Mouse (Mus musculus): ENCODE measurements around the gene Nkx1-1. TPM values are rescaled to one million over a fixed set of nuclear protein-coding genes. Genes with fewer than 3 reads are reported as not detected.
A peak's percentile ranks its signal among the peaks of the same experiment; 100 is the strongest.

Nkx1-1 gene
- polyA plus RNA-seq, 2 experiments: not detected

DNA sequence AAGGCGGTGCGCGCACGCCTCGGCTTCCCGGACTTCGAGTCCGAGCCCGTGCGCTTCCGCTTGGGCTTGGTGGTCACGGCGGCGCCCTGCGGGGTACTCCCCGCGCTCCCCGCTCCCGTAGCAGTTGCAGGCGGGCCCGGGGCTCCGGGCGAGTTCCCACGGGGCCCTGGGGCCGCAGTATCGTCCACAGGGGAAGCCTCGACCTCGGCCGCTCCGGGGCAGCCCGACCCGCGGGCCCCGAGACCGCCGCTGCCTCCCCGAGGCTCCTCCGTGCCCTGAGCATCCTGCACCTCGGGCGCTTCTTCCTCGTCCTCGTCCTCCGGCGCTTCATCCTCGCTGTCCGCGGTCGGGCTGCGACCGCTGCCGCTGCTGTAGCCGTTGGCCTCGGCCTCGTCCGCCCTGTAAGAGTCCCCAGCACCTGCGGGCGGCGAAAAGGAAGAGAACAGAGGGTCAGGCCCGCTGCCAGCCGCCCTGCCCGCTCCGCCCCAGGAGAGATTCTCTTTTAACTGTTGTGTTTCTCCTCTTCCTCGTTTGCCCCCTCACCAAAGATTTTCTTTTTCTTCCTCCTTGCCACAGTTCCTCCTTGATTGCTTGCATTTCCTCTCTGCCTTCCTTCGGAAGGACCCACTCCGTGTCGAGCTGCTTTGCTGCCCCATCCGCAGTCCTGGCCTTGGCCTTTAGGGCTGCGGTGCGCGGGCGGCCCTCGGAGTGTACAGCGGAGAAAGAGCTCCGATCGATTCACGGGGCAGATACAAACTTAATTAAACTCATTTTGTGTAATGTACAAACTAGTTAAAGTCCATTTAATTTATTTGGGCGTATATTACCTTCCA, 2.4 kb downstream of the Nkx1-1 start:
- H3K4me2 ChIP-seq (ENCODE audit: low read depth): no peak overlapping the region
- H3K9me3 ChIP-seq (ENCODE audit: control insufficient read depth, low read length): no peaks in the 10 kb centered on the region
- 1% methylated on average over 74 of the region's 77 CpGs for WGBS (ENCODE audit: insufficient replicate concordance)
- H3K9ac ChIP-seq (replicated peaks): no peak overlapping the region
- H3K27ac ChIP-seq: no peak overlapping the region
- no peaks in the 10 kb centered on the region for H3K36me3 ChIP-seq (replicated peaks; ENCODE audit: control insufficient read depth, insufficient read depth, low read depth)
- H3K4me1 ChIP-seq (replicated peaks; ENCODE audit: control insufficient read depth in 2 of 2, insufficient read depth in 2 of 2, low read length in 1 of 2): no peaks in the 10 kb centered on the region
- no peak for ATAC-seq (ENCODE audit: insufficient read depth)
- peaks cover 83% of the 10 kb centered on the region for H3K27me3 ChIP-seq (ENCODE audit: control insufficient read depth, insufficient read depth, low read length)
- peak overlapping the region in 1 of 2 experiments; percentile 4; a peak in 1 of 4 replicates for H3K4me3 ChIP-seq (ENCODE audit: insufficient read depth in 1 of 2, low read depth in 2 of 2, low read length in 2 of 2)
- TF ChIP-seq CTCF (IDR thresholded peaks at IDR 0.05; ENCODE audit: low read depth) (no peak), EP300 (IDR thresholded peaks at IDR 0.05; ENCODE audit: low read depth) (no peak)
- DNase-seq (ENCODE audit: low read depth in 3 of 3, low spot score in 3 of 3): no peak

DNA sequence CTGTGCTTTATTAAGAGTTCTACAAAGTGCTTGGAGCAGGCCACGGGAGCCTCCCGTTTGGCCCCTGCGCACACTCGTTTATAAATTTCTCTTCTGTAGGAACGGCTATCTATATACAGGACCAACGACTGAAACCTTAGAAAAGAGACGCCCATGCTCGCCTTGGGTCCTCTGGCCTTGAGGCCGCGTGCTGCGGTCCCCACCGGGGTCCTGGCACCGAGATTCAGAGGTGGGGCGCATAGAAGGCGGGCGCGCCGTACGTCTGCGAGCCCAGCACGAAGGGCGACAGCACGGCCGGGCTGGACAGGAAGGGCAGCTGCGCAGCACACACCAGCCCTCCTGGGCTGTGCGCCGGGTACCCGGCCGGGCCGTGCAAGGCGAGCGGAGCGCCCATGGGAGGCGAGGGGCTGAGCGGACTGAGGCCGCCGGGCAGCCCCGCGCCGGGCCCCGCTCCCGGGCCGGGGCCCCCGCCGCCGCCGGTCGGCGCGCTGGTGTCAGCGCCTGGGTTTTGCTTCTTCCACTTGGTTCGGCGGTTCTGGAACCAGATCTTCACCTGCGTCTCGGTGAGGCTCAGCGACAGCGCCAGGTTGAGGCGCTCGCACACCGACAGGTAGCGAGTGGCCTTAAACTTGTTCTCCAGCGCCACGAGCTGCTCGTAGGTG, 3.1 kb downstream of the Nkx1-1 start:
- no peaks in the 10 kb centered on the region for H3K4me1 ChIP-seq (replicated peaks; ENCODE audit: control insufficient read depth in 2 of 2, insufficient read depth in 2 of 2, low read length in 1 of 2)
- H3K36me3 ChIP-seq (replicated peaks; ENCODE audit: control insufficient read depth, insufficient read depth, low read depth): no peaks in the 10 kb centered on the region
- no peak overlapping the region for H3K9ac ChIP-seq (replicated peaks)
- H3K27ac ChIP-seq: no peak overlapping the region
- H3K9me3 ChIP-seq (ENCODE audit: control insufficient read depth, low read length): no peaks in the 10 kb centered on the region
- no peak overlapping the region for H3K4me2 ChIP-seq (ENCODE audit: low read depth)
- ATAC-seq (ENCODE audit: insufficient read depth): no peak
- peak overlapping the region in 1 of 2 experiments; percentile 4; a peak in 1 of 4 replicates for H3K4me3 ChIP-seq (ENCODE audit: insufficient read depth in 1 of 2, low read depth in 2 of 2, low read length in 2 of 2)
- H3K27me3 ChIP-seq (ENCODE audit: control insufficient read depth, insufficient read depth, low read length): peaks cover 75% of the 10 kb centered on the region
- WGBS (ENCODE audit: insufficient replicate concordance): 1% methylated on average over 64 of the region's 64 CpGs
- no peak for DNase-seq (ENCODE audit: low read depth in 3 of 3, low spot score in 3 of 3)
- no peak for TF ChIP-seq CTCF (IDR thresholded peaks at IDR 0.05; ENCODE audit: low read depth)
- TF ChIP-seq EP300 (IDR thresholded peaks at IDR 0.05; ENCODE audit: low read depth): no peak

- ATAC-seq (ENCODE audit: insufficient read depth): no peak
These were observed 3.7 kb downstream of the Nkx1-1 start for GRCm38 (mm10) chr5:33430106-33430505.

GRCm38 (mm10) chr5:33427461-33427860, 6.3 kb downstream of the Nkx1-1 start:
- TF ChIP-seq CTCF (IDR thresholded peaks at IDR 0.05; ENCODE audit: low read depth) (no peak), EP300 (IDR thresholded peaks at IDR 0.05; ENCODE audit: low read depth) (no peak)
- peaks cover 43% of the 10 kb centered on the region for H3K27me3 ChIP-seq (ENCODE audit: control insufficient read depth, insufficient read depth, low read length)
- ATAC-seq (ENCODE audit: insufficient read depth): no peak

More at GRCm38 (mm10) chr5:33430106-33430505, 3.7 kb downstream of the Nkx1-1 start:
- 4% methylated on average over 16 of the region's 16 CpGs for WGBS (ENCODE audit: insufficient replicate concordance)
- Histone ChIP-seq H3K9me3 (ENCODE audit: control insufficient read depth, low read length) (no peaks in the 10 kb centered on the region), H3K27ac (no peak overlapping the region), H3K36me3 (replicated peaks; ENCODE audit: control insufficient read depth, insufficient read depth, low read depth) (no peaks in the 10 kb centered on the region), H3K9ac (replicated peaks) (no peak overlapping the region), H3K4me2 (ENCODE audit: low read depth) (no peak overlapping the region), H3K4me1 (replicated peaks; ENCODE audit: control insufficient read depth in 2 of 2, insufficient read depth in 2 of 2, low read length in 1 of 2) (no peaks in the 10 kb centered on the region), H3K27me3 (ENCODE audit: control insufficient read depth, insufficient read depth, low read length) (peaks cover 70% of the 10 kb centered on the region), H3K4me3 (ENCODE audit: insufficient read depth in 1 of 2, low read depth in 2 of 2, low read length in 2 of 2) (no peak overlapping the region)
- no peak for DNase-seq (ENCODE audit: low read depth in 3 of 3, low spot score in 3 of 3)
- TF ChIP-seq EP300 (IDR thresholded peaks at IDR 0.05; ENCODE audit: low read depth) (no peak), CTCF (IDR thresholded peaks at IDR 0.05; ENCODE audit: low read depth) (no peak)

DNA sequence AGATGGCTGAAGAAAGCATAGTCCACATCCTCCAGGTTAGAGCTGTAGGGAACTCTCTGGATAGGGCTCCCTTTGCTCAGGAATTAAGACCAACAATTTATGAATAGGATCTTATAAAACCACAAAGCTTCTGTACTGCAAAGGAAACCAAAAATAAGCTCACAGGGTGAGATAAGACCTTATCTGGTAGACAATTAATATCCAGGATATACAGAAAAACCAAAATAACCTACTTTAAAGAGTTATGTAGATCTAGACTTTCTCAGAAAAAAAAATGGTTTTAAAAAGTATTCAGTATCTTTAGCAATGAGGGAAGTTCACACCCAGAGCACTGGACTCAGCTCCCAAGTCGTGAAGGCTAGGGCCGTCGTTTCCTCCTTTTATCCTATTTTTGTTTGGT, 13.5 kb downstream of the Nkx1-1 start:
- Histone ChIP-seq H3K4me1 (replicated peaks; ENCODE audit: control insufficient read depth in 2 of 2, insufficient read depth in 2 of 2, low read length in 1 of 2) (no peaks in the 10 kb centered on the region), H3K27me3 (ENCODE audit: control insufficient read depth, insufficient read depth, low read length) (no peaks in the 10 kb centered on the region), H3K9ac (replicated peaks) (no peak overlapping the region), H3K4me2 (ENCODE audit: low read depth) (no peak overlapping the region), H3K36me3 (replicated peaks; ENCODE audit: control insufficient read depth, insufficient read depth, low read depth) (no peaks in the 10 kb centered on the region), H3K9me3 (ENCODE audit: control insufficient read depth, low read length) (no peaks in the 10 kb centered on the region), H3K27ac (no peak overlapping the region), H3K4me3 (ENCODE audit: insufficient read depth in 1 of 2, low read depth in 2 of 2, low read length in 2 of 2) (no peak overlapping the region)
- DNase-seq (ENCODE audit: low read depth in 3 of 3, low spot score in 3 of 3) (no peak), ATAC-seq (ENCODE audit: insufficient read depth) (no peak)
- 18% methylated on average over 3 of the region's 3 CpGs for WGBS (ENCODE audit: insufficient replicate concordance)
- no peak for TF ChIP-seq EP300 (IDR thresholded peaks at IDR 0.05; ENCODE audit: low read depth)
- TF ChIP-seq CTCF (IDR thresholded peaks at IDR 0.05; ENCODE audit: low read depth): no peak

More at GRCm38 (mm10) chr5:33427461-33427860, 6.3 kb downstream of the Nkx1-1 start:
- H3K9ac ChIP-seq (replicated peaks): no peak overlapping the region
- no peaks in the 10 kb centered on the region for H3K9me3 ChIP-seq (ENCODE audit: control insufficient read depth, low read length)
- no peak for DNase-seq (ENCODE audit: low read depth in 3 of 3, low spot score in 3 of 3)
- no peak overlapping the region for H3K4me3 ChIP-seq (ENCODE audit: insufficient read depth in 1 of 2, low read depth in 2 of 2, low read length in 2 of 2)
- no peak overlapping the region for H3K27ac ChIP-seq
- no peaks in the 10 kb centered on the region for H3K36me3 ChIP-seq (replicated peaks; ENCODE audit: control insufficient read depth, insufficient read depth, low read depth)
- H3K4me1 ChIP-seq (replicated peaks; ENCODE audit: control insufficient read depth in 2 of 2, insufficient read depth in 2 of 2, low read length in 1 of 2): no peaks in the 10 kb centered on the region
- H3K4me2 ChIP-seq (ENCODE audit: low read depth): no peak overlapping the region

All from liver, embryonic 14.5 days (tissue).